Mouse (Mus musculus) macrophage (primary cell): Measurements from ENCODE around the gene Atp8a1. TPM values are rescaled to one million over a fixed set of nuclear protein-coding genes. Genes with fewer than 3 reads are reported as not detected.
A peak's percentile ranks its signal among the peaks of the same experiment; 100 is the strongest.

Experiments used
- H3K27ac ChIP-seq: fragments of 350-480 bp; formaldehyde crosslinking; 2 replicates; pipeline ENCODE4 v1.9.0; 2021
- H3K36me3 ChIP-seq: fragments of 350-480 bp; formaldehyde crosslinking; 2 replicates; pipeline ENCODE4 v1.9.0; 2021; ENCODE audit errors: inconsistent target
- H3K4me3 ChIP-seq: fragments of 350-480 bp; formaldehyde crosslinking; 2 replicates; pipeline ENCODE4 v1.9.0; 2021; ENCODE audit errors: inconsistent target
- H3K79me2 ChIP-seq: fragments of 350-480 bp; formaldehyde crosslinking; 2 replicates; pipeline ENCODE4 v1.9.0; 2021; ENCODE audit errors: inconsistent target
- WGBS: methylation state at CpG from one replicate; pipeline ENCODE4 v1.1.7; 2026; ENCODE audit warnings: inconsistent platforms; ENCODE audit not compliant: missing documents; 5-methylcytosine and 5-hydroxymethylcytosine counted together
- polyA plus RNA-seq: library from polyadenylated mRNA; stranded (reverse); fragments of 250-400 nt; gene quantifications from 3 replicates; pipeline ENCODE4 v1.2.4, GENCODE M21; 2018; ENCODE audit warnings: inconsistent platforms

The Atp8a1 gene
- polyA plus RNA-seq, 1 experiment from 2014 or later: 43.8 TPM

DNA sequence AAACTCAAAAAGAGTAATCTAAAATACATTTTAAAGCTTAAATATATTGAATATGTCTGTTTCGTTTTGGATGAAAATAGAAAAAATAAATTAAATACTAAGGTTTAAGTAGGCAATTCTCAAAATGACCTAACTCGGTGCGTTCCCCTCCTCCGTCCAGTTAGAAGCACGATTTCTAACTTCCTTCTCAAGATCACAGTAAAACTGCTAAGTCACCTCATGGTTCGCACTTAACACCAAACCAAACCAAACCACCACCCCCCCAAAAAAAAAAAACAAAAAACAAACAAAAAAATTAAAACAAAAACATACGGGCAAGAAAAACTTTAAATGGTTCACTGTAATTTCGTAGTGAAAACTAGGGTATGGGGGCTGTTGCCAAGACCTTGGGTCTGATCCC is 32.2 kb downstream of the Atp8a1 start:
- peaks cover 53% of the 10 kb centered on the region for H3K79me2 ChIP-seq
- peaks cover 19% of the 10 kb centered on the region for H3K36me3 ChIP-seq
- 15% methylated on average over 2 of the region's 8 CpGs for WGBS
- peak overlapping the region; percentile 86 for H3K27ac ChIP-seq
- H3K4me3 ChIP-seq: peak overlapping the region; percentile 9; the same call in 1 of the 2 replicates

DNA sequence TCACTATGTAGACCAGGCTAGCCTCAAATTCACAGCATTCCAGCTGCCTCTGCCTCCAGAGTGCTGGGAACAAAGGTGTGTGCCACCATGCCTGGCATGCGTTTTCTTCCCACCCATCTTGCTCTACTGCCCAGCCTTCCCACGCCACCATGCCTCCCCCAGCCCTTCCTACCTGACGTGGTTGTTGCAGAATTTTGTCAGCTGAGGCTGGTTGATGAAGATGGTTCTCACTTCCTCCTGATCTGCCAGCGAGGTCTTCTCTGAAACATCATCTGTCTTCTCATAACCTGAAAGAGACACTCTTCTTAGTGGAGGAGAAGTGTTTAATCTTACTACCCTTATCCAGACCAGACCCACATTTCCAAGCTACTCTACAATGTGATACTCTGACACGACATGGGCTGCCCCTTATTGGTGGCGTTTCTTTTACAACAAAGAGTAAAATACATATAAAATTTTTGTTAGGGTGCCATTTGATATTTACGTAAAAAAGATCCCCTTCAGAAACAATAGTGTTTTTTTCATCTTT is 32.7 kb downstream of the Atp8a1 start:
- H3K27ac ChIP-seq: peak overlapping the region; percentile 86
- 50% methylated on average over 7 of the region's 7 CpGs for WGBS
- peaks cover 25% of the 10 kb centered on the region for H3K36me3 ChIP-seq
- peaks cover 48% of the 10 kb centered on the region for H3K79me2 ChIP-seq
- no peak overlapping the region for H3K4me3 ChIP-seq

DNA sequence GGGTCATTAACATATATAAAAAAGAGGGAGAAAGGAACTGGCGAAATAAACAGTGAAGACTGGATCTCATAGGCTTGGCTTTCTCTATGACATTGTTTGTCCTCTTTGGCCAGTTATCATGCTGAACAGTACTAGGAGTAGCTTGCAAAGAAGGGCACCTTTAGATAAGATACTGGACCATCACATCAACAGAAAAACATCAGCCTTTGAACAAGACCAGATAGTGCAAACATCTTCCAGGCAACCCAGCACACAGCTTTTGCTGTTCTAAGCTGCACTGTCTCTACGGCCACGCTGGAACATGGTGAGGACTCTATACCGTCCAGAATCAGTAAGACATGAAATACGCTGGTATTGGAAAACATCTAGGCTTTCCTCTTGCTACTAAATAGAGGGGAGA is 33.9 kb downstream of the Atp8a1 start:
- H3K4me3 ChIP-seq: no peak overlapping the region
- H3K36me3 ChIP-seq: peaks cover 30% of the 10 kb centered on the region
- WGBS: 96% methylated on average over 5 of the region's 5 CpGs
- no peak overlapping the region for H3K27ac ChIP-seq
- peaks cover 36% of the 10 kb centered on the region for H3K79me2 ChIP-seq

DNA sequence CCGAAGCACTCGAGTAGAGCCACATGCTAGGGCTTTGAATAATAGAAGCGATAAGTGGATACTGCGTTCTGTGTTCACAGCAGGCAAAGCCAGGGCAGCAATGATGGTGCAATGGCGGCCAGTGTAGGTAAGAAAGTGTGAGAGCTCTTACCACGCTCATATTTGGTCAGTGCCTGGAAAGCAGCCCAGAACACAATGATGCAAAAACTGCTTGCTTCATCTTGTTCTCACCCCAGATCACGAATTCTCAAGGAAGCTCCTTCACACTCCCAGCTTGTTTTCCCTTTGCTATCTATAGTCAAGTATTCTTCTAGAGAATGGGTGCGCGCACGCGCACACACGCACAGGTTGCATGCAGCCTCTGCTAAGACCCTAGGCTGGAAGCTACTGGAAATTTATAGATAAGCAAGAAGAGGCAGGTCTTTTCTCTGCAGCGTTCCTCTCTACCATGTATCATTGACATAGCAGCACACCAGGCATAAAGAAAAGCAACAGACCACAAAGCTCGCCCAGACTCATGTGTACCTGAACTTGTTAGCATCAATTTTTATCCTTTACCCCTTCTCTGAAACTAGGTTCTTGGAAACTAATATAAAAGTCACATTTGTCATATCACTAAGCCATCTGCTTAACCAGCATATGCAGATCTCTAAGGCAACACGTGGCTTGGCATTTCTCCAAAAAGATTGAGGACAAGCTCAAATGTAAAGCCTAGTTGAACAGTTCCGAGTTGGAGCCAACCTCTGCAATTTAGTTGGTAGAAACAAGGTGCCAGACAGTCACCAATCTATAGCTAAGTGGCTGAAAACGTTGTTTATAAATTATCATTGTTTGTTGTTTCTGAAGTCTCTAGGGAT is 44.8 kb downstream of the Atp8a1 start:
- Histone ChIP-seq H3K27ac (no peak overlapping the region), H3K36me3 (peaks cover 14% of the 10 kb centered on the region; the same call in 1 of the 2 replicates), H3K79me2 (no peaks in the 10 kb centered on the region; the same call in 1 of the 2 replicates), H3K4me3 (no peak overlapping the region)
- WGBS: 77% methylated on average over 17 of the region's 17 CpGs

DNA sequence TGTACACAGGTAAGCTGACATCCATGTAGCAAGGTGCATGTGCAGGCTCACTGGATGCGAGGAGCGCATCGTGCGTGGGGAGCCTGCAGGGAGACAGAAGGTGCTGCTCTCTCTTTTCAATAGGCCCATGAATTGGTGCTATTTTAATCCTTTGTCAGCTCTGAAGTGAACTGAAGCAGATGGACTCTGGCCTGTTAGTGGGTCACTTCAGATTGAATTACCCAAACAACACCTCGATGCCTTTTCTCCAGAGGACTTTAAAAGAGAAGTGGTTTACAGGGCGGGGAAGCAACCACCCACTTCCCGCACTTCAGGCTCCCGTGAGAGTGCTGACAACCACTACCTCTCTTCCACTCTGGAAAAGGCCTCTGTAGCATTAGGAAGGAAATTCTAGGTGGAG is 46.4 kb downstream of the Atp8a1 start:
- Histone ChIP-seq H3K79me2 (no peaks in the 10 kb centered on the region; the same call in 1 of the 2 replicates), H3K36me3 (peaks cover 17% of the 10 kb centered on the region; the same call in 1 of the 2 replicates), H3K27ac (no peak overlapping the region), H3K4me3 (no peak overlapping the region)
- WGBS: 66% methylated on average over 8 of the region's 8 CpGs

DNA sequence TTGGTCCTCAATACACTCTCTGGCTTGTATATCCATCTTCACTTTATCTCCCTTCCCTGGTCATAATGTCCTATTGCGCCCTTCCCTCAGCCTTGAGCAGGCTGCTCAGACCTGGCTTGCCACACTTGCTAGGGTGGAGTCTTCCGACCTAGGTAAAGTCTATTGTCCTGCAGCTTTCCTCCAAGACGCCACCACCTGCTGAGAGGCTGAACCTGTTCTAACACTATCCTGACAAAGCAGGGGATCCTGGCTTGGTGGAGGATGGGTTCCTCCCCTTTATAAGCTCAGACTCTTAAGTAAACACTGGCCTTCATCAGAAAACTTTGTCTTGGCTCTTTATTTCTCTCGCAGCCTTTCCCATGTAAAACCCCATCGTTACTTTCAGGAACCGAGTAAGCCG is 47.4 kb downstream of the Atp8a1 start:
- H3K79me2 ChIP-seq: no peaks in the 10 kb centered on the region; the same call in 1 of the 2 replicates
- H3K27ac ChIP-seq: no peak overlapping the region
- peaks cover 9% of the 10 kb centered on the region; the same call in 1 of the 2 replicates for H3K36me3 ChIP-seq
- WGBS: 95% methylated on average over 7 of the region's 7 CpGs
- no peak overlapping the region for H3K4me3 ChIP-seq

DNA sequence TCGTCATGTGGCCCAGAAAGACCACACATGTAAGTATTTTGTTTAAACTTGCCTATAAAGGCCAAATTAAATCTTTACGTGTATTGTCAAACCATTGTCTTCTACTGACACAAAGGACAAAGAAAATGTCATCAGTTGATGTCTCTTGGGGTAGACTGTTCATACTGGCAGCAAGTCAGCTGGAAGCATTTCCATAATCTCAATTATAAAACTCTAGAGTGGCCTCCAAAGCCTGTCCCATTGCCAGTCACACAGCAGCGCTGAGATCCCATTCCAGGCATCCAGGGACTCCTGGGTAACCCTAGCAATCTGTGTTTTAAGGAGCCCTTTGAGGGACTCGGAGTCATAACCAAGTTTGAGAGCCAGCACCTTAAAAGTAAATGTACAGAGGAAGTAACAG is 48.9 kb downstream of the Atp8a1 start:
- H3K36me3 ChIP-seq: peaks cover 5% of the 10 kb centered on the region; the same call in 1 of the 2 replicates
- H3K79me2 ChIP-seq: no peaks in the 10 kb centered on the region; the same call in 1 of the 2 replicates
- 94% methylated on average over 4 of the region's 4 CpGs for WGBS
- H3K27ac ChIP-seq: no peak overlapping the region
- no peak overlapping the region for H3K4me3 ChIP-seq

DNA sequence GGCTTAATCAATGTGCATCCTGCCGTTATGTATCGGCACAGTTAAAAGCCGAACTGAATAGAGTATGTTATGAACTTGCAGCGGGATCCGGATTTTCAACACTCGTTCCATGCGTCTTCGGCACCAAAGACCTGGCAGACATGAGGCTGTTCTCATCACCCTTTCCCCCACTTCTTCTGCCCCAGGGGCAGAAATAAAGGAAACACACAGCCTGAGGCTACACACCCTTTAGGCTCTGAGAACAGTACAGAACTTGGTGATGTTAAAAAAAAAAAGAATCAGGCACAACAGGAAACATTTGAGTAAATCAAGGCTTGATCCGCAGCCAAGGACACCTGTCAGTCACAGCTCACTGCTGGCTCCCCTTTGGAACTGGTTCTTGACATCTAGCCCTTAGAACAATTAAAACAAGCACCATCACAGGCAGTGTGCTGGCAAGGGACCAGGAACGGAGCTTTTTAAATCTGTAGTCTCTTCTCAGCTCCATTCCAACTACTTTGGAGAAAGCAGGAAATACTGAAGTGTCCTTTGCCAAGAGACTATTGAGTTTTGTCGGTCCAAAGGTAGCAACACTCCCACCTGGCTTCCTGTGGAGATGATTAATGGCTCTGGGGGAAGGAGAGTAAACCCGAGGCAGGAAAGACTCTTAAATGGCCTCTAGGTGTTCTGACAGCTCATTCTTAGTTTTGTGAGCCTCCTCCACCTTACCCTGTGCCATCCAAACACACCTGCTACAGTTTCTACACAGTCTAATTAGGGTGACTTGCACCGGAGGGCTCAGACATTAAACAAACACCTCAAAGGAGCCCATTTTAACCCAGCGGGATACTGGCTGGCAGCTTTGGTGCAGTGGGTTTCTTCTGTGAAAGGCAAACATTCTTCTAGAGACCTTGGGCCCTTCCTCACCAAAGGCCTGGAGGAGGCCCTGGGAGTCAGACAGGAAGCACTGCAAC is 50.0 kb downstream of the Atp8a1 start:
- no peak overlapping the region for H3K27ac ChIP-seq
- 84% methylated on average over 14 of the region's 14 CpGs for WGBS
- peaks cover 5% of the 10 kb centered on the region; the same call in 1 of the 2 replicates for H3K36me3 ChIP-seq
- no peaks in the 10 kb centered on the region; the same call in 1 of the 2 replicates for H3K79me2 ChIP-seq
- H3K4me3 ChIP-seq: no peak overlapping the region

DNA sequence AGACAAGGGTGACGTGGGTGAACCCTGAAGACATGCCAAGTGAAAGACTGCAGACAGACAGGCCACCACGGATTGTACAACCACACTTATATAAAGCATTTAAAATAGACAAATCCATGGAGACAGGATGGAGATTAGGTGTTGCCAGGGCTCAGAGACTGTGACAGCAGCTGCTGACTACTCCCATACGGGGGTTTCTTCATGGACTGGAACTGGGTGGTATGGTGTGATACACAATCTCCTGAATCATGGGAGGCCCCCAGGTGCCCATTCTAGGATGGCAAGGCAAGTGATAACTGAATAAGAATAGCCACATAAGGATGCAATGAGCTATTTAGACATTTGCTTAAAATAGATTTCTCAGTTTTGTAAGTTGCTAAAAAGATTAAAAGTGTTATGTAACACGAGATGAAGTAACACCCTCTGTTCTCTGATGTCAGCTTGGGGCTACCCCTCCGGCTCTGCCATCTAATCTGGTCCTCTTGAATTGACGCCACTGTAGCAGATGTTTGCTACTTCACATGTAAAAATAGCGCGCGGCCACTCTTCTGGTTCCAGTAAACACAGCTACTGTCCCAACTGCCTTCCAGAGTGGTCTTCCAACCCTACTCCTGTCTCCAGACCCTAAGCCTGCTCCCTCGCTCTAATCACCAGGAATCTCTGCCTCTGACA is 53.0 kb downstream of the Atp8a1 start:
- 80% methylated on average over 10 of the region's 10 CpGs for WGBS
- Histone ChIP-seq H3K4me3 (no peak overlapping the region), H3K79me2 (no peaks in the 10 kb centered on the region), H3K36me3 (0 out of 2 replicates have a peak, but pooled peaks cover 5% of the 10 kb centered on the region), H3K27ac (no peak overlapping the region)

DNA sequence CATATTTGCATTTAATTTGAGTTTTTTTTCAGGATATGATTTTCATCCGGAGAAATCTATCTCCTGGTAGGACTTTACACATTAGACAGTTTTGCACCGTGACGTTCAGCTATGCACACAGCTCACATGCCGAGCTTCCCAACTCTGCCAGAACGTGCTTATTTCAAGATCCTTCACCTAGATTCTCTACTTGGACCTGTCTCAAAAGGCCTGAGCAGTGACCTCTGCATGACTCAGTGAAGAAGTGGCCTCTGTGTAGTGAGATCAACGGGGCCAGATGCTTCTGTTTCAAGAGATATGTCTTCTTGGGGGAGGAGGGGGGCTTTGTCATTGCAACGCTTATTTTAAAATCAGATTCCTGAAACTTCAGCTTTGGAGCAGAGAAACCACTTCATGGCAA is 64.5 kb downstream of the Atp8a1 start:
- Histone ChIP-seq H3K4me3 (no peak overlapping the region), H3K27ac (no peak overlapping the region), H3K79me2 (no peaks in the 10 kb centered on the region), H3K36me3 (peaks cover 19% of the 10 kb centered on the region; the same call in 1 of the 2 replicates)
- 94% methylated on average over 7 of the region's 7 CpGs for WGBS

DNA sequence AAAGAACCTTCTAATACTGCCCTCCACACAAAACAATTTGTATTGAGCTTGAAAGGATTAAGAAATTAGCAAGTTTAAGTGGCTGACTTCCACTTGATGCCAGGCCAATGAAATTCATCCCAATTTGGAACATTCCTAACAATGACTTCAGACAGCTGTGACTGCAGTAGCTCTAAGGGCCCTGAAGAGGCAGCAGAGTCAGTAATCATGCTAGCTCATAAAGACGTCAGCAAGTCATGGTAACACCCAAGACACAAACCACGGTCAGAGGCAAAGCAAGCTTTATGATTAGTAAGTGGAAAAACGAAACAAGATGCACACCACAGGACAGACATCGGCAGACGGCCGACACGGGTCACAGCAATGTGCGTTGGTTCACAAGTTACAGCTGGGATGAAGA is 69.2 kb downstream of the Atp8a1 start:
- 80% methylated on average over 8 of the region's 8 CpGs for WGBS
- Histone ChIP-seq H3K36me3 (peaks cover 19% of the 10 kb centered on the region; the same call in 1 of the 2 replicates), H3K79me2 (no peaks in the 10 kb centered on the region), H3K27ac (no peak overlapping the region), H3K4me3 (no peak overlapping the region)

DNA sequence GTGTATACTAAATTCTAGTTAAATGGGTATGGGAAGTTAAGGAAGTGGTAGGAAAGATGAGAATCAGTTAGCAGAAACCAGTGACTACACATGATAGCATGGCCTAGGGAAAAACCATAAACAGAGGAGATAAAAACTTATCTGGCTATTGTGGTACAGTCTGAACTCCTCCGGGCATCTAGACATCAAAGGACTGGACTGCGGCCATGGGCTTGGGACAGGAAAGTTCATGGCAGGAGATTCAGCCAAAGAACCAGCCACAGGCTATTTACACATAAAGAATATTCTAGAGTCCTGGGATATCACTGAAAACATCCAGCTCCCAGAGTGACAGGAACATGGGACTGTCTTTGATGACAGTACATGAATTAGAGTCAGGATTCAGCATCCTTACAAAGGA is 73.0 kb downstream of the Atp8a1 start:
- H3K36me3 ChIP-seq: peaks cover 45% of the 10 kb centered on the region
- WGBS: 100% methylated on average over 2 of the region's 2 CpGs
- no peaks in the 10 kb centered on the region for H3K79me2 ChIP-seq
- H3K4me3 ChIP-seq: no peak overlapping the region
- H3K27ac ChIP-seq: no peak overlapping the region

DNA sequence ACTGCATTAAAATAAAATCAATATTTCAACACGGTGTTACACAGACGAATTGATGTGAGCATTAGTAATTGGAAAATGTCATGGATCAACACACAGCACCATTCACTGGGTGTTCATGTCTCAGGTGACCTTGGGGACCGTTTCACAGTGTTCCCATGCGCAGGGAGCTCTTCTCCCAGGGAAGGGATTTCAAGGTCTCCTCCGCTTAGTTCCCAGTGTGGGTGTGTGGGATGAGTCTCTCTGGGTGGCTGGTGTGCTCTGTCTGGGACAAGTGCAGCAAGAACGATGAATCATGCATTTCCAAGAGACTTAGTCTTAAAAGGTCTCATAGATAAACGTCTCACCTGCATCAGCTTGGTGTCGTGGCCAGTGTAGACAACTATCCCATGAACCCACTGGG is 78.5 kb downstream of the Atp8a1 start:
- Histone ChIP-seq H3K36me3 (peaks cover 77% of the 10 kb centered on the region), H3K79me2 (no peaks in the 10 kb centered on the region), H3K27ac (no peak overlapping the region), H3K4me3 (no peak overlapping the region)
- 92% methylated on average over 8 of the region's 8 CpGs for WGBS

DNA sequence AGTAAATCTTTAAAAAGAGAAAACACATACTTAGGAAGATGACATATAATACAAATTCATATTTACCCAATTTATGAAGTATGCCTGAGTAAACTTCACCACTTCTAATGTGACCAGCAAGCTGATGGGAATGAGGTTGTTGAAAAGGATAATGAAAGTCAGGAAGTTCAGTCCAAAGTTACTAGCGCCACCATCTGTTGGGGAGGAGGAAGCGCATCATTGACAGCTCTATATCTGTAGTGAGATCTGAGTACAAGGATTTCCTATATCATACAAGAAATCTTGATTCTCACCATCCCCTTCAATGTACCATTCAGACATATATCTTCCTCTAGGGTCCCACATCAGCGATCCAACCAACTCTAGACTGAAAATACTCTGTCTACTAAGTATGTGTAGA is 82.4 kb downstream of the Atp8a1 start:
- peaks cover 78% of the 10 kb centered on the region for H3K36me3 ChIP-seq
- H3K79me2 ChIP-seq: no peaks in the 10 kb centered on the region
- no peak overlapping the region for H3K27ac ChIP-seq
- 100% methylated on average over 3 of the region's 3 CpGs for WGBS
- no peak overlapping the region for H3K4me3 ChIP-seq
